Mouse (Mus musculus): Measurements from ENCODE around the gene Patj.

The Patj gene

GRCm38 (mm10) chr4:98511964-98512743 lies 116.6 kb downstream of the Patj start:
- no peak for DNase-seq

- DNase-seq = no peak
Measured at GRCm38 (mm10) chr4:98520492-98520891, 124.9 kb downstream of the Patj start.

GRCm38 (mm10) chr4:98524525-98524924 lies 128.9 kb downstream of the Patj start:
- no peak for DNase-seq

GRCm38 (mm10) chr4:98535446-98535845 lies 139.9 kb downstream of the Patj start:
- no peak for DNase-seq

- DNase-seq = no peak
Measured at GRCm38 (mm10) chr4:98541591-98541990, 146.0 kb downstream of the Patj start.

GRCm38 (mm10) chr4:98543001-98543400 lies 147.4 kb downstream of the Patj start:
- no peak for DNase-seq

- no peak for DNase-seq
Measured at GRCm38 (mm10) chr4:98545376-98545775, 149.8 kb downstream of the Patj start.

- DNase-seq = no peak
Measured at GRCm38 (mm10) chr4:98546456-98547176, 151.0 kb downstream of the Patj start.

GRCm38 (mm10) chr4:98549491-98549890 lies 153.9 kb downstream of the Patj start:
- DNase-seq = no peak

GRCm38 (mm10) chr4:98550116-98550515 lies 154.5 kb downstream of the Patj start:
- DNase-seq = no peak

- DNase-seq = no peak
Measured at GRCm38 (mm10) chr4:98555666-98556065, 160.1 kb downstream of the Patj start.

GRCm38 (mm10) chr4:98556449-98556848 lies 160.9 kb downstream of the Patj start:
- DNase-seq = no peak

GRCm38 (mm10) chr4:98557192-98557591 lies 161.6 kb downstream of the Patj start:
- no peak for DNase-seq

- DNase-seq = no peak
Measured at GRCm38 (mm10) chr4:98560196-98560830, 164.7 kb downstream of the Patj start.

GRCm38 (mm10) chr4:98563082-98563481 lies 167.5 kb downstream of the Patj start:
- no peak for DNase-seq

GRCm38 (mm10) chr4:98563506-98564195 lies 168.1 kb downstream of the Patj start:
- no peak for DNase-seq

GRCm38 (mm10) chr4:98564196-98564865 lies 168.7 kb downstream of the Patj start:
- DNase-seq = no peak

- no peak for DNase-seq
Measured at GRCm38 (mm10) chr4:98566741-98567140, 171.2 kb downstream of the Patj start.

- no peak for DNase-seq
Measured at GRCm38 (mm10) chr4:98567457-98567856, 171.9 kb downstream of the Patj start.

- no peak for DNase-seq
Measured at GRCm38 (mm10) chr4:98569904-98570303, 174.3 kb downstream of the Patj start.

GRCm38 (mm10) chr4:98577275-98577674 lies 181.7 kb downstream of the Patj start:
- DNase-seq = no peak

GRCm38 (mm10) chr4:98577957-98578541 lies 182.5 kb downstream of the Patj start:
- DNase-seq = no peak
